Mouse (Mus musculus) CD4-positive, CD25-positive, alpha-beta regulatory T cell, adult 4 months (primary cell): ENCODE measurements around the gene Micall1. TPM values are rescaled to one million over a fixed set of nuclear protein-coding genes. Genes with fewer than 3 reads are reported as not detected.

Experiments used
- ATAC-seq: one replicate; pipeline ENCODE4 v1.8.0; 2017
- polyA plus RNA-seq, 2 experiments: library from polyadenylated mRNA; unstranded; fragments of 100-300 nt; shearing (Covaris generic); gene quantifications; one replicate each; pipeline ENCODE4 v1.2.1; 2017

Gene Micall1
- polyA plus RNA-seq, 2 experiments from 2014 or later: 11.8 to 22.1 TPM

GRCm38 (mm10) chr15:79131442-79131841 lies 22.7 kb downstream of the Micall1 start:
- no peak for ATAC-seq

DNA sequence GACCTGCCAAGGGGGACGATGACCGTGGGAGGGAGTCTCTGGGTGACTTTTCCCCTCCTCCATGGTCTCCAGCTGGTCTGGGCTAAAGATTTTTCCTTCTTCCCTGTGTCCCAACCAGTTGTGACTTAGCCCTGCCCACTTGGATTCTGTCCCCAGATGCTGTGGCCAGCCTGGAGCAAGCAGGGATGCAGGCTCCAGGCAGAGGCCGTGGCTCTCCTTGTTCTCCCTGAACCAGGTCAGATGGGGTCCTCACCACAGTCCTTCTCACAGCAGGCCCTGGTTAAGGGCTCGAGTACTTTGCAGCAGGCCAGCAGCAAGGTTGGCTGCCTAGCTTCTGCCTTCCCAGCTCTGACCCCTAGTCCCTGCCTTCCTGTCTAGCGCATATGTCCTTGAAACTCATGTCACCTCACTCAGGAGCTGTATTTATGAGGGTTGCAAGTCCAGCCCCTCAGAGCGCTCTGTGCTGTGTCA lies 24.5 kb downstream of the Micall1 start:
- no peak for ATAC-seq

- no peak for ATAC-seq
Measured at GRCm38 (mm10) chr15:79134496-79135270, 26.0 kb downstream of the Micall1 start.

DNA sequence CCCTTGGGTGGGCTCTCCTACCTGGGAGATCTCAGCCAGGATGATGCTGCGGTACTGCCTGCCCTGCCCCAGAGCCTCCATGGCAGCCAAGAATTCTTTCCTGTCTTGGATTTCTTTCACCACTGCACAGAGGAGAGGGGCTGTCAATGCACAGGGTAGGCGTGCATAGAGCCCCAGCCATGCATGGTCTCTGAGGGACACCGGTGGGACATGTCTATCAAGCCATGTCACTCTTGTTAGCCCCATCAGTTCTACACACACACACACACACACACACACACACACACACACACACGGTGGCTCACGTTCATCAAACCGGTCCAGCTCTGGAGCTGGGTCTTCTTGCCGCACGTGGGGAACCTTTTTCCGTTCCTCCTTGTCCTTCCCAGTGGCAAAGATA lies 26.6 kb downstream of the Micall1 start:
- ATAC-seq: no peak

DNA sequence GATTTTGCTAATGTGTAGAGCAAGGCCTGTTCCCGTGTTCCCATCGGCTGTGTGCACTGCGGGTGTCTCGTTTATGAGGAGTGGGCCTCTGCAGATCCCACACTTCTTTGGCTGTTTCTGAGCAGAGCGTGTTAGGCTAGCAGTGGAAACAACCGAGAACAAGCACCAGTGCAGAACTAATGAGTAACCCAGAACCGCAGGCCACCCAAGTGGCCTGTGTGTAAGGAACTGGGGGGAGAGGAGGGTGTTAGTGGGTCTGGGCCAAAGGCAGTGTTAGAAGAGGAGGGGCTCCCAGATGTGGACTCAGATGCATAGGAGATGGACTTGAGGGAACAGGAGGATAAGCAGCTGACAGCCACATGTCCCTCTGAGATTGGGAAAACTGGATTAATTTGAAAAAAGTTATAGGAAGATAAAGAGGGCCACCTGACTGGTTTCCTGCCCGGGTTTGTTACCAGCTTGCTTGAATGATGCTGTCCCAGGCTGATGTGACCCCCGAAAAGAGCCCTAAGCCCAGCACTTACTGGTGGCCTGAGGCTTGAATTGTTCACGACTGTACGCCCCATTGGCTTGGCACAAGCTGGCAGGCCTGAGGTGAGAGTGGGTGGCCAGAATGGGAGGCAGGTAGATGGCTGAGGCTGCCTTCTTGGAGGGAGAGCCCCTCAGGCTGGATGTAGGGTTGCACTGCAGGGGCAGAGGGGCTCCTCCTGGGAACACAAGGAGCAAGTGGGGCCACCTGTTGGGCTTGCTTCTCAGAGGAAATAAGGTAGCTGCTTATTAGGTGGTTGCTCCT lies 27.3 kb downstream of the Micall1 start:
- no peak for ATAC-seq

DNA sequence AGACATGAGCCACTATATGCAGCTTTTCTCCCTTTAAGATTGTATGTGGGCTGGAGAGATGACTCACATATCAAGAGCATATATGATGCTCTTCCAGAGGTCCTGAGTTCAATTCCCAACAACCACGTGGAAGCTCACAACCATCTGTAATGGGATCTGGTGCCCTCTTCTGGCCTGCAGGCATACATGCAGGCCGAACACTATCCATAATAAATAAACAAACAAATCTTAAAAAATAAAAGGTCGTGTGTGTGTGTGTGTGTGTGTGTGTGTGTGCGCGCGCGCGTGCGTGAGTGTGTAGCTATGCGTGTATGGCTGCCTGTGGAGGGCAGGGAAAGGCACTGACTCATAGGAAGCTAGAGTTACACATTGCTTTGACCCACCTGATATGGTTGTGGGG lies 30.9 kb downstream of the Micall1 start:
- ATAC-seq: peak; percentile 22

GRCm38 (mm10) chr15:79140866-79141565 lies 32.3 kb downstream of the Micall1 start, which contains the start of the genes Polr2f and 1700088E04Rik:
Polr2f (plus strand) TSS chr15:79141009.
1700088E04Rik (minus strand) TSS chr15:79141253.
- ATAC-seq: peak; percentile 88

DNA sequence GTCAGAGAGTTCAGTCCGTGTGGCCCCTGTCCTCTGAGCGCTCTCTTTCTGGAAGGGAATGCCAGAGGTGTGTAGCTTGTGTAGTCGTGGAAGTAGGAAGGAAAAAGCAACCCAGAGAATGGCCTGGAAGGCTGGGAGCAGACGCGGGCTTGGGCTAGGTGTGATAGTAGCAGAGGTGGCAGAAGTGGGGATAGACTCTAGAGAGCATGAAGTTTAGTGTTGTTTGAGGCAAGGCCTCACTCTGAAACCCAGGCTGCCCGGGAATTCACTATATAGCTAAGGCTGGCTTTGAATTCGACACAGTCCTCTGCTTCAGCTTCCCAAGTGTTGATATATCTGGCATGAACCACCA lies 32.8 kb downstream of the Micall1 start:
- ATAC-seq: peak; percentile 40

GRCm38 (mm10) chr15:79143316-79143715 lies 34.6 kb downstream of the Micall1 start:
- no peak for ATAC-seq

GRCm38 (mm10) chr15:79144021-79144420 lies 35.3 kb downstream of the Micall1 start:
- ATAC-seq: no peak

GRCm38 (mm10) chr15:79145522-79145921 lies 36.8 kb downstream of the Micall1 start:
- no peak for ATAC-seq

DNA sequence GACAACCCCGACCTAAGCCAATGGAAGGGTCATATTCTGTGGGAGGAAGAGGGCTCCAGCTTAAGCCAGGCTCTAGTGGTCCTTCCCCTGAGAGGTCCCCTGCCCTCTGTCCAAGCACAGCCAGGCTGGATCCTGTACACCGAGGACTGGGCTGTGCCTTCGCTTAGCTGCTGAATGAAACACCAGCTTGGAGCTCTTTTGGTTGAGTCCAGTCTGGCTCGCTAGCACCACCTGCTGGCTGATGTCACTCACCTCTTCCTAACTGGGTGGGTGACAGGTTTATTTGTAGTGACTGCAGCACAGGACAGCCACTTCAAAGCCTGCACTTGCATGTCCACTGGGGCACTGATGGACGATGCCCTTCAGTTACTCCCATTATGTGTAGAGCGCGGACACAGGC lies 39.8 kb downstream of the Micall1 start:
- ATAC-seq: peak; percentile 67

DNA sequence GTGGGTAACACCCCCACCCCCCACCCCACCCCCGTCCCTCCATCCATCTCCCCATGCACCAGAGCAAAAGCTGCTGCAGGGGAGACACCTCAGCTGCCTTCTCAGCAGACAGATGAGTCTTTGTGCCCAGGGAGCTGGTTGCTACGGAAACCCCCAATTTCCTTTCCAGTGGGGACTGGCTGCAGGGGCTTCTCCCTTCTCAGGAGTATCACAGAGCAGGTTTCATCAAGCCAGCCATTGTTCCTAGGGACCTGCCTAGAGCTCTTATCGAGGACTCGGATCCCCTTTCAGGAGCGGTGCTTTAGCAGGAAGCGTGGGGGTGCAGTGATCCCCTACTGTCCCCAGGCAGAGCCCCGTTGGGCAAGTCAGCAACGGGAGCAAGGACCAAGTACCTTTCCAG lies 43.2 kb downstream of the Micall1 start:
- no peak for ATAC-seq

GRCm38 (mm10) chr15:79152709-79153108 lies 44.0 kb downstream of the Micall1 start:
- ATAC-seq: no peak

- no peak for ATAC-seq
Measured at GRCm38 (mm10) chr15:79155572-79155971, 46.9 kb downstream of the Micall1 start.

GRCm38 (mm10) chr15:79162301-79162700 lies 53.6 kb downstream of the Micall1 start:
- no peak for ATAC-seq

DNA sequence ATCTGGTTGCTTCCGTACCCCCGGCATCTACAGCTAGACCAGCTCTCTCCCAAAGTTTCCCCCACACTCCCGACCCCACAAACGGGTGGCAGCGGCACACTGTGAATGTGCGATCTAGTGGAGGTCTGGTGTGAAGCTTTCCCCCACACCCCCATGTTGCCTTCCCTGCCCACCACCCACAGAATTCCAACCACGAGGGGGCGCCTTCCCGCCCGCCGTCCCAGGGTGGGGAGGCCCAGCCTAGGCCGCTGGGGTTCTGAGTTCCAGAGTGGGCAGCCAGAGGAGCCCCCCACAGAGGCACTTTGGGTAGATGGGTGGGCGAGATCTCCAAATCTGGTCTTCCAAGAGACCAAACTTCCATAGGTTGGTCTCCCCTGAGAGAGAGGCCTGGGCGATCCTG lies 54.1 kb downstream of the Micall1 start:
- ATAC-seq: no peak

GRCm38 (mm10) chr15:79164251-79164650 lies 55.6 kb downstream of the Micall1 start:
- ATAC-seq: no peak

DNA sequence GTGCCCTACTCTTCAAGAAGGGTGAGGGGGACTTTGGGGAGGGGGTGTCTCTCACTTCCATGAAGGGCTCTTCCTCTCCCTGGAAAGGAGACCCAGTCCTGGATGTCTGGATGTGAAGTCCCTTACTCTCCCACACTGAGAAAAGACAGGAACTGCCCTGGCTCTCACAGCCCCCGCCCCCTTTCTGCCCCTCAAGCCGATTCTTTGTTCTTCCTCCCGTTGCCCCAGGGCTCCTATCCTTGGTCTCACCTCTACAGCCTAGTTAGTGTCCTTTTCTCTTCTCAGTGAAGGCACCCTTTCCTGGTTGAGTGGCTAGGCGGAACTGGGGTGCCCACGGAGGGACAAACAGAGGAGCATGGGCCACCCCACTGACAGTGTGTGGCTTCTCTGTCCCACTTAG lies 56.4 kb downstream of the Micall1 start, which contains the start of gene Sox10:
Gene Sox10, minus strand, starts transcription at position 101 of the 400 bp plus-strand sequence.
- ATAC-seq: no peak

DNA sequence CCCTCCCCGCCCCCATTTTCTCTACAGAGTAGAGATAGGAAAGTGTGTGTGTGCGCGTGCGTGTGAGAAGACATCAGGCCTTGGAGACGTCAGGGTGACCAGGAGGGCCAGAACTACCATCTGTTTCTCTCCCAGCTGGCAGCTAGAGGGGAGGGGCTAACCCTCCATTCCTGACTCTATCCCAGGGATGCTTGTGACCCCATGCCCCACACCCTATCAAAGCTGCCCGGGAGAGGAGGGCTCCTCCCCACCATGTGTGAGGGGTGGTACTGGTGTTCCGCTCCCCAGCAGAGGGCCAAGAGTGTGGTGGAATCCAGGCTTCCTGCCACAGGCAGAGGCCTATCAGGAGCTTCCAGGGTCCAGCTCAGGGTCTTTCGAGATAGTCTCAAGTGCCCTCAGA lies 58.0 kb downstream of the Micall1 start:
- ATAC-seq: no peak

GRCm38 (mm10) chr15:79176905-79177304 lies 68.2 kb downstream of the Micall1 start:
- ATAC-seq: no peak

GRCm38 (mm10) chr15:79185213-79185612 lies 76.5 kb downstream of the Micall1 start:
- ATAC-seq: no peak
